Mouse (Mus musculus) spleen, adult 2 months (tissue): ENCODE data around the gene Isg20.

Experiments used
- CTCF ChIP-seq: fragments of 200-500 bp; IDR thresholded peaks from 2 replicates; pipeline ENCODE4 v1.5.1; 2011; ENCODE audit warnings: mild to moderate bottlenecking, inconsistent platforms; ENCODE audit not compliant: insufficient read depth, insufficient read length, insufficient replicate concordance; ENCODE audit errors: extremely low read depth
- POLR2A ChIP-seq: fragments of 200-500 bp; IDR thresholded peaks from 2 replicates; pipeline ENCODE4 v1.6.1; 2011; ENCODE audit warnings: low read depth, low read length, inconsistent platforms

- TF ChIP-seq CTCF, result no peak
- TF ChIP-seq POLR2A, result no peak
Measured at GRCm38 (mm10) chr7:78868731-78869130, 44.5 kb upstream of the Isg20 start.
